Mouse (Mus musculus) kidney, postnatal 25 days (tissue): ENCODE measurements at regions not wholly inside any gene's neighbourhood (a gene's known extent, or its start where the extent isn't known, plus 50 kb on each side); places are given as distances from the start of the nearest gene placed in this dataset.

Experiments used
- DNase-seq, 2 experiments: peaks; one replicate each; pipeline ENCODE4 v3.0.0; 2021; ENCODE audit warnings: mixed read lengths in 2 of 2

DNA sequence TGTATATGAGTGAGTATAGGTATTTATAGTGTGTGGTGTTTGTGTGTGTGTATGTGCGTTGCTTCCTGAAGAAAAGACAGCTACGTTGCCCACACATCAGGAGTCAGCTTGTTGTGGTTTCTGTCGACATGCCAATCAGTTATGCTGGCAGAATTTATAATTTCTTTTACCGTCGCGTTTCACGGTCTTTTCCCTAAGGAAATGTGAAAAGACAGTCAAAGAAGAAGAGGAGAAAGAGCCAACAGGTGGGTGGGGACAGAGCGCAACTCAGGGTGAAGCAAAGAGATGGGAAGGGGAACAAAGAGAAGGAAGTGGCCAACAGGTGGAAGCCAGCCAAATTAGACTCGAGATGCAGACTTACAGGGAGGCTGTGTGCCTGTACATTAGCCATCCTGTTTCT lies 204.2 kb downstream of the Rpap3 start:
- DNase-seq: no peak

DNA sequence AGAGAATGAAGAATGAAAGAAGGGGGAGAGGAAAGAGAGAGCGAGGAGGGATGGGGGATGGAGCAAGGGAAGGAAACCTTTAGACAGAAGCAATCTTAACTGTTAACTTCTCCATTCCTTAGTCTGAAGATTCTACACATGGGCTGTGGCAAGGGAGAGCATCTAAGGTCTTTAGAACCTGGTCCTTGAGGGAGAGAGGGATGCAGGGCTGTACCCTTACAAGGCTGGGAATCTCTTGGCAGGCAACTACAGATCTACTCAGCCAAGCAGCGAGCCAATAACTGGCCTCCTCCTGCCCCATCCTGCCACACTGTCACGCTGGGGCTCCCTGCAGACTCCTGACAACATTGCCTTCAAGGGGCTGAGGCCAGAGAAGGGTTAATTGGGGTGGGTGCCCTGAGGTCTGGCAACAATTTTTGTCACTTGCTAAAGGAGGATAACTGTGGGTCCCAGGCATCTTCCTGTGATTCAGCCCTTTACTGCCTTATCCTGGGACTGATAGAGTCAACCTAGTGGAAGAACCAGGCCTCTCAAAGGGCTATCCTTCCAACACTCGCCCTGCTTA lies 205.7 kb downstream of the Rpap3 start:
- DNase-seq: no peak

DNA sequence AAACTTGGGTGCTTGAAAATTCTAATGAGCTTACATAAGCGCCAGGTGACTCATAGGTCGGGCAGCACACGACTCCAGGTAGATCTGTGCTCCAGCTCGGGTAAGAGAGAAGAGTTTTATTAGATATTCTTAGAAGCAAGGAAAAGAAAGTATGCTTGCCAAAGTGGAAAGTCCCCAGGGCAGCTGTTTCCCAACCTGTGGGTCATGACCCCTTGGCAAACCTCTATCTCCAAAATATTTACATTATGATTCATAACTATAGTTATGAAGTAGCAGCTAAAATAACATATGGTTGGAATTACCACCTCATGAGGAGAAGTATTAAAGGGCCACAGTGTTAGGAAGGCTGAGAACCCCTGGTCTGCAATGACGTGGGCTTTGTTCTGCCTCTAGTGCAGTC lies 206.4 kb downstream of the Rpap3 start:
- no peak for DNase-seq

DNA sequence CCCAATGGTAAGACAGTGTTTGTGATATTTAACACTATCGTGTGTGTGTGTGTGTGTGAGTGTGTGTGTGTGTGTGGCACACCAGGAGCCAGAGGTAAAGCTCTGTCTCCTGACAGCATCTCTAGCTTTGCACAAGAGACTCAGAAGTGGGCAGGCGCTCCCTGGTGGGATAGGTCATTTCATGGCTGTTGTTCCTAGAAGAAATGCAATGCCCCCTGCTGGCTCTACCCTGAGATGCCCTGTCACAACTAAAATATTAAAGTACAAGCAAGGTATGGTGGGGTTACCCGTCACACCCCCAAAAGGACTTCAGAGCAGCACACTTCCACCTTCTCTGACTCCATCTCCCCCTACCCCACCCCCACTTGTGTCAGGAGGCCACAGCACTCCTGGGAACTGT lies 207.2 kb downstream of the Rpap3 start:
- DNase-seq: peak in 1 of 2 experiments; percentile 12

DNA sequence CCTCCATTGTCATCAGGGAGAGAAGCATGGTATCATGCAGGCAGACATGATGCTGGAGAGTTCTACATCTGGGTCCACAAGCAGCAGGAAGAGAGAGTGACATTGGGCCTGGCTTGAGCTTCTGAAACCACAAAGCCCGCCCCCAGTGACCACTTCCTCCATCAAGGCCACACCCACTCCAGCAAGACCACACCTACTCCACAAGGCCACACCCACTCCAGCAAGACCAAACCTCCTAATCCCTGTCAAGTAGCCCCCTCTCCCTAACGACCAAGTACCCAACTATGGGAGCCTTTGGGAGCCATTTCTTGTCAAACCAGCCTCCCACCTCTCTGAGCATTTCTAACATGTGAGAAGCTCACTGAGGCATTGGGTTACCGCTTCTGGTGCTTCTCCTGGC lies 209.6 kb downstream of the Rpap3 start:
- DNase-seq: no peak

DNA sequence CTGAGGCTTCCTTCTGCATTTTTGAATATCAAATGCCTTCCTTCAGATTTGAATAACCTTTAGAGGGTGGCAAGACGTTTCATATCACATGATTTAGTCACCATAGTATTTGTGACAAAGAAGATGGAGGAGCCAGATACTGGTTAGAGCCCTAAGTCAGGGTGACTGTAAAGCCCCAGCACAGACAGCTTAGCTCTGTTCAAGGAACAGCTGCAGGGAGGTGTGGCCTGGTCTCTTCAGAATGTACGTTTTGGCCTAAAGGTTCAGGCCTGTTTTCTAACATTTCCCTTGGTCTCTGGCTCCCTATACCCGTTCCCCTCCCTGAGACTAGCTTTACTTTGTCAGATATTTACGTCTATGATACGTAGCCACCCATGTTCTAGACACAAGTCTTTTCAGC lies 212.3 kb downstream of the Rpap3 start:
- DNase-seq: no peak

DNA sequence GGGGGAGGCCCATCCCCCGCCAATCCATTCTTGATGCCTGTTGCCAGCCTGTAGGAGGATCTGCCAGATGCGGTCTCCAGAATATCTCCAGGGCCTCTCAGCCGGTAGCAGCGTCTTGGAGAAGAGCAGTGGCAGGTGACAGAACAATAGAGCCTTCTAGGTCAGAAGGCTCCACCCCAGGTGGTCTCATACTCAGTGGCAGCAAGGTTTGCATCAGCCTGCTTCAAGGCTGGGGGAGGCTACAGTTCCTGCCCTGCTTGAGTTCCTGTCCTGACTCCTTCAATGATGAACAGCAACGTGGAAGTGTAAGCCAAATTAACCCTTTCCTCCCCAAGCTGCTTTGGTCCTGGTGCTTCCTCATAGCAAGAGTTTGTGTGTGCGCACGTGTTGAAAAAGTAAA lies 213.8 kb downstream of the Rpap3 start:
- no peak for DNase-seq

DNA sequence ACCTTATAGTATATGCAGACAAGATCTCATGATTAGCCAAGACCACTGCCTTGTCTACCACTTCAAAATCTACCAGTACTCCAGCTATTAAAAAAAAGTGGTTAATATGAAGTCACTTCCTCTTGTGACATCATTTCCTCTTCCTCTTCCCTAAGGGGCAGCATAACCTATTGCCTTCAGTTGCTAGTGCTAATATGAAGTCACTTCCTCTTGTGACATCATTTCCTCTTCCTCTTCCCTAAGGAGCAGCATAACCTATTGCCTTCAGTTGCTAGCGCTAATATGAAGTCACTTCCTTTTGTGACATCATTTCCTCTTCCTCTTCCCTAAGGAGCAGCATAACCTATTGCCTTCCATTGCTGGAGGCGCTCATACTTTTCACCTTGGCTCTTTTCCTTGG lies 218.2 kb downstream of the Rpap3 start:
- no peak for DNase-seq

DNA sequence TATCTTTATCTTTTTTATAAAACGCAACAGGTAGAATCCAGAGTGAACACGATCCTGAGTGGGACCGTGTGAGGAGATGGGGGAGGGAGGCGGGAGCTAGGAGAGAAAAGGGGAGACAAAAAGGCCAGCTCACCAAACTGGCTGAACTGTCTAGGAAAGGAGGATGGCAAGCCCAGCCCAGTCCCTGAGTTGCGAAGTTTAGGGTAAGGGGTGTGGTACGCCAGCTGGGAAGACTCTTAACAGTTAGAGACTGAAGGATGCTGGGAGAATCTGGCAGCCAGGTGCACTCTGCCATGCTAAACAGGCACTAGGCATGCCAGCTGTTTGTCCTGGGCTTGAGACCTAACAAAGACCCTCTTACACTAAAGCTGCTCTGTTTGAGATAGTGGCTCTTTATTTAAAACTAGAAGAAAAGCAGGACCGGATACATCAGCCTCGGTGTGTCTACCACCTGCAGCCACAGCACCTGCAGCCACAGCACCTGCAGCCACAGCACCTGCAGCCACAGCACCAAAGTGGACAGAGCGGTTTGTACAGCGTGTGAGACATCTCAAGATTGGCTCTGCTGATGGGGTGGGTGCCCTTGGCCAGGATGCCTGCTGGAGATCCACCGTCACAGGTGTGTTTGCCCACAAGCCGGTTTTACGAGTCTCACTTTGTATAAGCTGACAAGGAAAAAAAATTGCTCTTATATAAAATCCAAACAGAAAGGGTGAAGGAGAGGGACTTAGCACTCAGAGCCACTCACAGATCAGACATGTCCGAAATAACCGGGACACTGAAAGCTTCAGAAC lies 225.1 kb upstream of the Amigo2 start:
- DNase-seq: peak in 1 of 2 experiments; percentile 18

DNA sequence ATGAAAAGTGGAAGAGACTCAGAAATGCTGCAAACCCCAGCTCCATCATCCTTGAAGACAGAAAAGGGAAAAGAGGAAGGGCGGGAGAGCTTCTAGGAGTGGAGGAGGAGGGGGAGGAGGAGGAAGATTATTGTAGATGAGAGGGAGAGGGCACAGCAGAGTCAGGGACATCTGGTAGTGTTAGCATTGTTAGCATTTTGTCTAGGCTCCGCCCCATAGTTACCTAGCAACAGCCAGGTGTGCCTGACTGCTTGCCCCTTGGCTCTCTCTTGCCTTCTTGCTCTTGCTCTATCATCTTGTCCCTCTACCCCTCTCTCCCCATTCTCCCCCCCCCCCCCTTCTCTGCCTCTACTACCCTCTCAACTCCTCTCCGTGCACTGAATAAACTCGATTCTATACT lies 224.4 kb upstream of the Amigo2 start:
- no peak for DNase-seq

DNA sequence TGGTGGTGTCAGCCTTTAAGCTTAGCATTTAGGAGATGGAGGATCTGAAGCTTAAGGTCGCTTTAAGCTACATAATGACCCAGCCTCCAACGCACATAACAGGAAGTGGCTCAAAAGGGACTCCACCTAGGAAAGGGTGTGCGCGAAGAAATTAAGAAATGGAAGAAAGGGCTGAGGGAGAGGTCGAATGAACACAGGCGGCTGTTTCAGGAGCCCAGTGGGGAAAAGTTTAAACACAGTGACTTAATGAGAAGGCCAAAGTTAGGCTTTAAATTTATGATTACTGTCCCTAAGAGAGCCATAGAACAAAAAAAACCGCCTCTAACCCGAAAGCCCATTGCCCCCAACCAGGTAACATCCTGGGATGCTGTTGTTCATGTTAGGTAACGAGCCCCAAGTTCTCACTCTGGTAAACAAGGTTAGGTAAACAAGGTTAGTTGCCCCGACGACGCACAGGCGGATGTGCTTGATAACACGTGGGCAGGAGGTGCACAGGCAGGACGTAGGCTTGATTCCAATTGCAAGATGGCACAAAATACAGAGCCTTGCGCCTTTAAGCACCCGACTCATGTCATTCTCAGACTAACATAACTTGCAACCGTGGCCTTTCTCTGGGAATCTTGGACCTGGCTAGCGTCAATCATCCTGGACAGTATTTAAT lies 222.7 kb upstream of the Amigo2 start:
- peak in 1 of 2 experiments; percentile 15 for DNase-seq

DNA sequence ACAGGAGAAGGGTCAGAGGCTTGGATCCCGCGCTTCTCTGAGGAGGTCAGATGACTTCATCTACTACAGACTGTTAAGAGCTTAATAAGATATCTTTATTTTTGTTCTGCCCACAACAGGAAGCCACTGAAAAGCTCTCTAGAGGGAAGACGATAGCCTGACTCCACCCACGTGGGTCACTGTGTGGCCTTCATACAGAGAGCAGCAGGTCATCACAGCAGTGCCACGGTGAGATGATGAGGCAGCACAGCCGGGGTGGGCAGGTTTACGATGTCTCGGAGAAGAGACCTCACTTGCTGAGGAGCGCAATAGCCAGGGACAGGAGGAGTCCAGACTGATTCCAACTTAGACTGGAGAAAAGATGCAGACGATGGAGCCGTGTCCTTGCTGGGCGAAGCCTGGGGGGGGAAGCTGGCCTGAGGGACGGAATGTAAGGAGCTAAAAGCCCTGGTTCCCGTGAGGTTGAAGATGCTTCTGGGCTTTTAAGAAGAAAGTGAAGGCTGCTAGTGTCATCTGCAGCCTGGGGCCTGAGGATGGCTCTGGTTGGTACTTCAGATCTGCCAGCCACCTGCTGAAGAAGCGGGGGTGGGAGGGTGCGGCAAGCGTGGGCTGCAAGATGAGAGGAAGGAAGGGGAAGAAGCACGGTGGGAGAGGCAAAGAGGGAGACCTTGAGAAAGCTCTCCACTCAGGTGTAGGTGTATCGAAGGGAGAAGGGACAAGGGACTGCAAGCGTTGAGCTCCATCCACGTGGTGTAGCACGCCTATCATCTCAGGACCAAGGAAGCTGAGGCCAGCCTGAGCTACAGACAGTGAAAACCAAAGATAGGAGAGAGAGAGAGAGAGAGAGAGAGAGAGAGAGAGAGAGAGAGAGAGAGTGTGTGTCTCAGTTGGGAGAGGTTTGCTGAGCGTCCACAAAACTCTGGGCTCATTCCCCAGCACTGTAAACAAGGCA lies 221.9 kb upstream of the Amigo2 start:
- peak in 1 of 2 experiments; percentile 38 for DNase-seq

DNA sequence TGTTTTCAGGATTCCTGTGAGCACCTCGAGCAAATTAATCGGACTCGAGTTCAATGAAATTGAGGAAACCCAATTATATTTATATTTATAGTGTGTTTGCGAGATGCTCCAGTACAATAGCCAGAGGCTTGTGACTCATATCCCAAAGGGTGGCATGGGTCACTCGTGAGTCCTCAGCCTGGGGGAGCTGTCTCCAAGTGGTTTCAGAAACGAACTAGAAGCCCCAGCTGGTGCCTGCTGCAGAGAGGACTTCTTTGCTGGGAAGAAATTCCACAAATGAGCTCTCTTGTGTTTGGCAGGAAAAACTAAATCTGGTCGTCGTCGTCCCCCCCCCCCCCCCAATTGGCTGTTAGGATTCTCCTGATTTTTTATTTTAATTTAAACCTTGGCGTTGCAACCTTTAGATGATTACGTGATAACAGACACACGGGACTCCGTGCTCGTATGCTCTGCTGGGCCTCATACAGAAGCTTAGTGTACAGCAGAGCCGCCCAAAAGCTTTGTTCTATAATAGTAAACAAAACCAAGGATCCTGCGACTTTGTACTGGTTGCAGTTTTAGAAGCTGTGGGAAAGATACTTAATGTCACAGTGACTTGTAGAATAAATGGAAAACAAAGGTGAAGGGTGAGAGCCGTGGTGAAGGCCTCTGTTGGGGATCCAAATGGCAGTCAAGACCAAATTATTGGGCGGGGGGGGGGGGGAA lies 220.8 kb upstream of the Amigo2 start:
- DNase-seq: peak in 1 of 2 experiments; percentile 22

DNA sequence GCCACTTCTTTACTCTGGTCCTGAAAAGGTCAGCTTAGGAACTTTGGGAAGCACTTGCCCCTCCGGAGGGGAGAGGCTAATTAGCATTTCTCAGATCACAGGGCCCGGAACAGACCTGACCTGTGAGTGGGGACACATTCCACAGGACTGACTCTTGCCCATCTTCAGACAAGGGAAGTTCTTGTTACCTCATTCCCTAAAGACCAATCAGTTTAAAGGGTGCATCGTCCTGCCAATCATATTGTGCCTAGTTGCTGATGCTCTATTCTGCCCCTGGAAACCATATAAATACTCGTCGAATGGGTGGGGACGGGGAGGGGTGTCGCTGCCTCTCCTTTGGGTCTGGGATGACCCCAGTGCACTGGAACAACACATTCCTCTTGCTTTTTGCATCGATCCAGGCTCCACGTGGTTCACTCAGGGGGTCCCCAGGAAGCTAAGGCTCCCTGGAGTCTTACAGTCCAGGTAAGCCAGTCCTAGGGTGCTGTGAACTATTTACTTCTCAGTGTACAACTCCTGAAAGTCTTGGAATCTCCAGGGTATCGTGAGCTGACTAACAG lies 219.9 kb upstream of the Amigo2 start:
- DNase-seq: no peak

DNA sequence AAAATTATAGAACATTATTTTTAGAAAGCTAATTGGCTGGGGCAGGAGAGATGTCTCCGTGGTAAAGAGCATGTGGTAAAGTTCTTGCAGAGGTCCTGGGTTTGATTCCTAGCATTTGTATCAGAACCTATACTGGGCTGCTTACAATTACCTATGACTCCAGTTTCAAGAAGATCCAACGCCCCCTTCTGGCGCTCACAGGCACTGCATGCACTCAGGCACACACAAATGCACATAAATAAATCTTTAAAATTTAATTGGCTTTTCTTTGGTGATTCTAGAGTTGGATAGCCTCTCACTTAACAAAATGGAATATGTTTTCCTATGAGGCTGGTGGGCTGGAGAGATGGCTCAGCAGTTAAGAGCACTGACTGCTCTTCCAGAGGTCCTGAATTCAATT lies 219.0 kb upstream of the Amigo2 start:
- peak in 1 of 2 experiments; percentile 6 for DNase-seq

DNA sequence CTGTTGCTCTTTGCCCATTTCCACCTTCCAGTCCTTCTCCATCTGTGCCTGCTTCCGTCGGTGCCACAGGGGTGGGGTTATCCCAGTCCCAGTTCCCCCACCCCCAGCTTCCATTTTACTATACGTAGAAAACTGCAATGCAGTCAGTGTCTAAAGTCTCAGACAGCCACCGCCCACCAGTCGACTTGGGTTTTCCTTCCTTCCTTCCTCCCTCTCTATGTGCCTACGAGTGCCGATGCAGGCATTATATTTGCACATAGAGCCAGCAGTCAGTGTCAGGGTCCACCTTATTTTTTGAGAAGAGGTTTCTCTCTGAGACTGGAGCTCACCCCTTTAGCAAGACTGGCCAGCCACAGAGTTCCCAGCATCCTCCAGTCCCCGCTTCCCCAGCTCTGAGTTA lies 218.3 kb upstream of the Amigo2 start:
- DNase-seq: peak in 1 of 2 experiments; percentile 15

DNA sequence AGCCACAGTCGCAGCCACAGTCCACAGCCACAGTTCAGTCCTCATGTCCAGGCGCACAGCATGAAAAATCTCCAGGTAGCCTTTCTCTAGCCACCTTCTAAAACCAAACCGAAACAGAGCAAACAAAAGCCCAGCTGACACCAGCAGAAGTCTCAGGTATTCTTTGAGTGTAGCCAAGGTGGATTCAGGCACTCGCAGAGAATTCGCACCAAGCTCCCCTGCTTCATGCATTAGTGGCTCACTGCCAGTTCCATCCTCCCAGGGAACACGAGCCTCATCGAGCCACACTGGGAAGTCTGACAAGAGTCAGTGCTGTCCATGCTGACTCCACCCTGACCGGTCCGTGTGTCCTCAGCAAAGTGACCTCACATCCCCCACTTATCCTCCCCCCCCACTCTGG lies 217.7 kb upstream of the Amigo2 start:
- peak in 1 of 2 experiments; percentile 34 for DNase-seq

DNA sequence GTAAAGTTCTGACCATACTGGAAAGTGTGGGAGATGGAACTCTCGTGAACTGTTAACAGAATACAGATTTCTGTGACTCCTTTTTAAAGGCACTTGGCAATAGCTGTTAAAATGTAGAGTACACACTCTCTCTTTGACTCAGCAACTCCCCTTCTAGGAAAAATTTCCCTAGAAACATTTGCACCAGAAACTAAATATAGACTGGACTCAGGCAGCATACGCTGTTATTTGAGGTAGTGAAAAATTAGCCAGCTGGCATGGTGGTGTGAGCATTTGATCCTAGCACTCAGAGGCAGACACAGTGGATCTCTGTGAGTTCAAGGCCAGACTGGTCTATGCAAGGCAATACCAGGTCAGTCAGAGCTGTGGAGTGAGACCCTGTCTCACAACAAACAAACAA lies 215.5 kb upstream of the Amigo2 start:
- DNase-seq: peak in 1 of 2 experiments; percentile 18

DNA sequence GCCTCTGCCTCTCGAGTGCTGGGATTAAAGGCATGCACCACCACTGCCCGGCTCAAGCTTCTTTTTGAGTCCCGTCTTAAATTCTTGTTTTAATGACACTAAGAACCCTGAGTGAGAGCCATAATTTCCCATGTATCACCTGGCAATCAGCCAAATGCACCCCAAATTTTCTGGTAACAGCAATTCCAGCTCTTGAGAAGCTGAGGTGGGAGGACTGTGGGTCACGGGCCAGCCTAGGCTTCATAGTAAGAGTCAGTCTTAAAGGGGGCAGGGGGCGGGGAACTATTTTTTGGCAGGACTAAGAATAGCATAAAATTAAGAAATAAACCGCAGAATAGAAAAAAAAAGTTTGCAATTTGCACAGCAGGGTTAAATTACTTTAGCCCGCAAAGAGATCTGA lies 214.9 kb upstream of the Amigo2 start:
- peak; percentile 11 to 22 for DNase-seq

DNA sequence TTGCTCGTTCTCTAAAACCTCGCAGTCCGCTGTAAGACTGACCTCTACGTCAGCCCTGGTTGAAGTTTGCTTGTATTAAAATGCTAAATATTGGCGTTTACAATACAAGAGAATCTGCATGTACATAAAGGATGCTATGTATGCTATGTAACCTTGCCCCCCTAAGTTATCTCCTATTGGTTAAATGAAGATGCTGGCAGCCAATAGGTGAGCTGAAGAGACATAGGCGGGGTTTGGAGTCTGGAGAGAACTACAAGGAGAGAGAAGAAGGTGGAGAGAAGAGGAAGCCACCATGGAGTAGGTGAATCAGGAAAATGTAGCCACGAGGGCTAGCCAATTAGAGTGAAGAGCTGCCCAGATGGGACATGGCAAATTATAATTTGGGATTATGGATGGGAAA lies 214.0 kb upstream of the Amigo2 start:
- peak in 1 of 2 experiments; percentile 7 for DNase-seq

DNA sequence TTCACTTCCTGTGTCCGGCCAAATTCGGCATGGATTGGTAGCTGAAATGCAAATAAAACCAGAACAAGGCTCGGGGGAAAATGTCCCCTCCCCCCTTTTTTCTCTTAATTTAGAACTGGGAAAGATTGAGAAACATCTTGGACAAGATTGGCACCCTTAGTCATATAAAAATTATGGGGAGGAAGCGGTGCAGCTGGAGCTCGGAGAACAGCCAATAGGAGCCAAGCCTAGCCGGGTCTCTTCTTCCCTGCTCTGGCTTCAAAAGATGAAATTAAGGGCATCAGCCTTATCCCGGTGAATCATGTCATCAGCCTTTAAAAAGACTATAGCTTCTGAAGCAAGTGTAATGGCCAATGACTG lies 213.3 kb upstream of the Amigo2 start:
- peak in 1 of 2 experiments; percentile 11 for DNase-seq
